Mouse (Mus musculus): ENCODE measurements around the gene H2-Ob. TPM values are rescaled to one million over a fixed set of nuclear protein-coding genes. Genes with fewer than 3 reads are reported as not detected.

The H2-Ob gene
- polyA plus RNA-seq, 1 experiment: not detected

GRCm38 (mm10) chr17:34295891-34296794, 57.4 kb downstream of the H2-Ob start:
- Histone ChIP-seq H3K79me2 (ENCODE audit: control insufficient read depth, insufficient read depth) (no peaks in the 10 kb centered on the region), H3K27me3 (ENCODE audit: control insufficient read depth, insufficient read depth, insufficient read length) (peaks cover 13% of the 10 kb centered on the region), H3K79me3 (ENCODE audit: low read depth) (no peaks in the 10 kb centered on the region), H3K36me3 (ENCODE audit: control insufficient read depth, insufficient read depth) (no peaks in the 10 kb centered on the region), H3ac (ENCODE audit: control insufficient read depth, insufficient read length, low read depth) (no peak overlapping the region), H3K4me3 (ENCODE audit: insufficient read depth, poor library complexity, severe bottlenecking) (no peak overlapping the region)
- no peak for TF ChIP-seq MYOD1 (IDR thresholded peaks at IDR 0.05; ENCODE audit: control insufficient read depth, insufficient read length, low read depth)
- no peak for TF ChIP-seq USF1 (IDR thresholded peaks at IDR 0.05; ENCODE audit: low read depth)
- no peak for TF ChIP-seq CEBPB (IDR thresholded peaks at IDR 0.05; ENCODE audit: low read depth)

- Histone ChIP-seq H3K27me3 (ENCODE audit: control insufficient read depth, insufficient read depth, insufficient read length) (peaks cover 13% of the 10 kb centered on the region), H3K79me3 (ENCODE audit: low read depth) (no peaks in the 10 kb centered on the region), H3K4me3 (ENCODE audit: insufficient read depth, poor library complexity, severe bottlenecking) (no peak overlapping the region), H3K79me2 (ENCODE audit: control insufficient read depth, insufficient read depth) (no peaks in the 10 kb centered on the region), H3ac (ENCODE audit: control insufficient read depth, insufficient read length, low read depth) (no peak overlapping the region), H3K36me3 (ENCODE audit: control insufficient read depth, insufficient read depth) (no peaks in the 10 kb centered on the region)
- TF ChIP-seq USF1 (IDR thresholded peaks at IDR 0.05; ENCODE audit: low read depth) (no peak), MYOG (IDR thresholded peaks at IDR 0.05; ENCODE audit: control insufficient read depth, extremely low read depth, insufficient read length) (no peak), MAX (IDR thresholded peaks at IDR 0.05) (no peak), CEBPB (IDR thresholded peaks at IDR 0.05; ENCODE audit: low read depth) (no peak), MYOD1 (IDR thresholded peaks at IDR 0.05; ENCODE audit: control insufficient read depth, insufficient read length, low read depth) (no peak), FOSL1 (IDR thresholded peaks at IDR 0.05; ENCODE audit: insufficient read depth, low read length, poor library complexity, severe bottlenecking) (no peak), CTCF (IDR thresholded peaks at IDR 0.05; ENCODE audit: control insufficient read depth, insufficient read depth, insufficient read length) (no peak)
Observed at GRCm38 (mm10) chr17:34299356-34299755, 60.7 kb downstream of the H2-Ob start.

- H3K27me3 ChIP-seq (ENCODE audit: control insufficient read depth, insufficient read depth, insufficient read length): peaks cover 13% of the 10 kb centered on the region
- H3ac ChIP-seq (ENCODE audit: control insufficient read depth, insufficient read length, low read depth): no peak overlapping the region
- H3K79me2 ChIP-seq (ENCODE audit: control insufficient read depth, insufficient read depth): no peaks in the 10 kb centered on the region
- no peaks in the 10 kb centered on the region for H3K36me3 ChIP-seq (ENCODE audit: control insufficient read depth, insufficient read depth)
- TF ChIP-seq CTCF (IDR thresholded peaks at IDR 0.05; ENCODE audit: control insufficient read depth, insufficient read depth, insufficient read length): no peak
- no peak for TF ChIP-seq USF1 (IDR thresholded peaks at IDR 0.05; ENCODE audit: low read depth)
- TF ChIP-seq FOSL1 (IDR thresholded peaks at IDR 0.05; ENCODE audit: insufficient read depth, low read length, poor library complexity, severe bottlenecking): no peak
- TF ChIP-seq CEBPB (IDR thresholded peaks at IDR 0.05; ENCODE audit: low read depth): no peak
- no peak for TF ChIP-seq MYOG (IDR thresholded peaks at IDR 0.05; ENCODE audit: control insufficient read depth, extremely low read depth, insufficient read length)
- no peak for TF ChIP-seq MYOD1 (IDR thresholded peaks at IDR 0.05; ENCODE audit: control insufficient read depth, insufficient read length, low read depth)
- no peak for TF ChIP-seq MAX (IDR thresholded peaks at IDR 0.05)
- H3K4me3 ChIP-seq (ENCODE audit: insufficient read depth, poor library complexity, severe bottlenecking): no peak overlapping the region
- no peaks in the 10 kb centered on the region for H3K79me3 ChIP-seq (ENCODE audit: low read depth)
Observed at GRCm38 (mm10) chr17:34300071-34300470, 61.4 kb downstream of the H2-Ob start.

- Histone ChIP-seq H3K4me3 (ENCODE audit: insufficient read depth, poor library complexity, severe bottlenecking) (no peak overlapping the region), H3K36me3 (ENCODE audit: control insufficient read depth, insufficient read depth) (no peaks in the 10 kb centered on the region), H3K27me3 (ENCODE audit: control insufficient read depth, insufficient read depth, insufficient read length) (peaks cover 10% of the 10 kb centered on the region), H3K79me3 (ENCODE audit: low read depth) (no peaks in the 10 kb centered on the region), H3ac (ENCODE audit: control insufficient read depth, insufficient read length, low read depth) (no peak overlapping the region), H3K79me2 (ENCODE audit: control insufficient read depth, insufficient read depth) (no peaks in the 10 kb centered on the region)
- TF ChIP-seq MYOG (IDR thresholded peaks at IDR 0.05; ENCODE audit: control insufficient read depth, extremely low read depth, insufficient read length): no peak
- TF ChIP-seq MYOD1 (IDR thresholded peaks at IDR 0.05; ENCODE audit: control insufficient read depth, insufficient read length, low read depth): no peak
- no peak for TF ChIP-seq FOSL1 (IDR thresholded peaks at IDR 0.05; ENCODE audit: insufficient read depth, low read length, poor library complexity, severe bottlenecking)
- no peak for TF ChIP-seq MAX (IDR thresholded peaks at IDR 0.05)
- no peak for TF ChIP-seq CTCF (IDR thresholded peaks at IDR 0.05; ENCODE audit: control insufficient read depth, insufficient read depth, insufficient read length)
- TF ChIP-seq CEBPB (IDR thresholded peaks at IDR 0.05; ENCODE audit: low read depth): no peak
- no peak for TF ChIP-seq USF1 (IDR thresholded peaks at IDR 0.05; ENCODE audit: low read depth)
Observed at GRCm38 (mm10) chr17:34300691-34301566, 62.2 kb downstream of the H2-Ob start.

GRCm38 (mm10) chr17:34301670-34302190, 63.0 kb downstream of the H2-Ob start:
- Histone ChIP-seq H3K79me2 (ENCODE audit: control insufficient read depth, insufficient read depth) (no peaks in the 10 kb centered on the region), H3ac (ENCODE audit: control insufficient read depth, insufficient read length, low read depth) (no peak overlapping the region)

More at GRCm38 (mm10) chr17:34301670-34302190, 63.0 kb downstream of the H2-Ob start:
- H3K36me3 ChIP-seq (ENCODE audit: control insufficient read depth, insufficient read depth): no peaks in the 10 kb centered on the region
- H3K4me3 ChIP-seq (ENCODE audit: insufficient read depth, poor library complexity, severe bottlenecking): no peak overlapping the region
- no peaks in the 10 kb centered on the region for H3K79me3 ChIP-seq (ENCODE audit: low read depth)
- TF ChIP-seq CEBPB (IDR thresholded peaks at IDR 0.05; ENCODE audit: low read depth): no peak
- no peak for TF ChIP-seq CTCF (IDR thresholded peaks at IDR 0.05; ENCODE audit: control insufficient read depth, insufficient read depth, insufficient read length)
- no peak for TF ChIP-seq MYOD1 (IDR thresholded peaks at IDR 0.05; ENCODE audit: control insufficient read depth, insufficient read length, low read depth)
- TF ChIP-seq MAX (IDR thresholded peaks at IDR 0.05): no peak
- TF ChIP-seq FOSL1 (IDR thresholded peaks at IDR 0.05; ENCODE audit: insufficient read depth, low read length, poor library complexity, severe bottlenecking): no peak
- TF ChIP-seq USF1 (IDR thresholded peaks at IDR 0.05; ENCODE audit: low read depth): no peak
- TF ChIP-seq MYOG (IDR thresholded peaks at IDR 0.05; ENCODE audit: control insufficient read depth, extremely low read depth, insufficient read length): no peak
- H3K27me3 ChIP-seq (ENCODE audit: control insufficient read depth, insufficient read depth, insufficient read length): peaks cover 9% of the 10 kb centered on the region
